Mouse (Mus musculus) neural tube, embryonic 15.5 days (tissue): ENCODE data around the gene Ltb4r1. TPM values are rescaled to one million over a fixed set of nuclear protein-coding genes. Genes with fewer than 3 reads are reported as not detected.

Experiments
- ATAC-seq: fragments of 200-750 bp; cut with Nextera tagmentation; 2 replicates; pipeline ENCODE4 v1.8.0; 2017; ENCODE audit warnings: mild to moderate bottlenecking, moderate TSS enrichment, moderate library complexity; ENCODE audit not compliant: low FRiP score
- H3K27ac ChIP-seq: fragments of 300-500 bp; sonication (generic); replicated peaks from 2 replicates; pipeline ENCODE4 v1.5.1; 2015; ENCODE audit warnings: mild to moderate bottlenecking, inconsistent platforms
- H3K27me3 ChIP-seq: fragments of 300-500 bp; sonication (generic); replicated peaks from 2 replicates; pipeline ENCODE4 v1.6.1; 2015; ENCODE audit warnings: inconsistent platforms
- H3K36me3 ChIP-seq: fragments of 300-500 bp; sonication (generic); 2 replicates; pipeline ENCODE4 v1.6.1; 2015; ENCODE audit warnings: inconsistent platforms
- H3K4me1 ChIP-seq: fragments of 300-500 bp; sonication (generic); 2 replicates; pipeline ENCODE4 v1.6.1; 2015; ENCODE audit warnings: inconsistent platforms
- H3K4me2 ChIP-seq: fragments of 300-500 bp; sonication (generic); 2 replicates; pipeline ENCODE4 v1.6.1; 2015; ENCODE audit warnings: inconsistent platforms, mild to moderate bottlenecking, moderate library complexity
- H3K4me3 ChIP-seq: fragments of 300-500 bp; sonication (generic); replicated peaks from 2 replicates; pipeline ENCODE4 v1.5.1; 2015; ENCODE audit warnings: mild to moderate bottlenecking, inconsistent platforms
- H3K9ac ChIP-seq: fragments of 300-500 bp; sonication (generic); replicated peaks from 2 replicates; pipeline ENCODE4 v1.6.1; 2015; ENCODE audit warnings: mild to moderate bottlenecking, inconsistent platforms
- H3K9me3 ChIP-seq: fragments of 300-500 bp; sonication (generic); replicated peaks from 2 replicates; pipeline ENCODE4 v1.6.1; 2016; ENCODE audit warnings: inconsistent platforms
- WGBS: fragments of 180-500 bp; shearing (Covaris S2); methylation state at CpG from one replicate; pipeline ENCODE4 v1.1.7; 2015; ENCODE audit warnings: mixed read lengths; 5-methylcytosine and 5-hydroxymethylcytosine counted together
- polyA plus RNA-seq: library from polyadenylated mRNA; unstranded; fragments of >200 nt; fragmentation: Nextera tagmentation; extraction: Ambion mirVana; gene quantifications from 2 replicates; pipeline ENCODE4 v1.2.1, GENCODE M21; 2015

Ltb4r1 gene
- polyA plus RNA-seq, 1 experiment from 2014 or later = 0.42 TPM

- no peak for ATAC-seq
- Histone ChIP-seq H3K9ac (no peak overlapping the region), H3K27ac (no peak overlapping the region), H3K27me3 (0 out of 2 replicates have a peak, but pooled peaks cover 6% of the 10 kb centered on the region), H3K4me2 (no peak overlapping the region), H3K4me1 (no peaks in the 10 kb centered on the region), H3K4me3 (no peak overlapping the region), H3K36me3 (no peaks in the 10 kb centered on the region), H3K9me3 (no peaks in the 10 kb centered on the region)
- 72% methylated on average over 8 of the region's 8 CpGs for WGBS
These were observed 37.7 kb upstream of the Ltb4r1 start for GRCm38 (mm10) chr14:55727889-55728685.

- 68% methylated on average over 7 of the region's 7 CpGs for WGBS
- H3K9ac ChIP-seq = no peak overlapping the region
- H3K27me3 ChIP-seq = 0 out of 2 replicates have a peak, but pooled peaks cover 6% of the 10 kb centered on the region
- no peak overlapping the region for H3K4me2 ChIP-seq
- no peaks in the 10 kb centered on the region for H3K4me1 ChIP-seq
- H3K9me3 ChIP-seq = no peaks in the 10 kb centered on the region
- peak overlapping the region; percentile 57 for H3K27ac ChIP-seq
- ATAC-seq = peak; percentile 31; the same call in 1 of the 2 replicates
- no peaks in the 10 kb centered on the region for H3K36me3 ChIP-seq
- H3K4me3 ChIP-seq = no peak overlapping the region
These were observed 35.6 kb upstream of the Ltb4r1 start for GRCm38 (mm10) chr14:55730116-55730515.

GRCm38 (mm10) chr14:55730531-55731032, 35.2 kb upstream of the Ltb4r1 start:
- Histone ChIP-seq H3K27ac (peak overlapping the region; percentile 67), H3K27me3 (0 out of 2 replicates have a peak, but pooled peaks cover 6% of the 10 kb centered on the region), H3K4me2 (no peak overlapping the region), H3K9me3 (no peaks in the 10 kb centered on the region), H3K36me3 (no peaks in the 10 kb centered on the region), H3K4me3 (no peak overlapping the region), H3K9ac (no peak overlapping the region), H3K4me1 (no peaks in the 10 kb centered on the region)
- WGBS = 75% methylated on average over 7 of the region's 7 CpGs
- ATAC-seq = peak; percentile 75; the same call in 1 of the 2 replicates

- Histone ChIP-seq H3K36me3 (peaks cover 13% of the 10 kb centered on the region), H3K4me2 (no peak overlapping the region), H3K9me3 (no peaks in the 10 kb centered on the region), H3K4me1 (no peaks in the 10 kb centered on the region), H3K9ac (no peak overlapping the region), H3K27me3 (0 out of 2 replicates have a peak, but pooled peaks cover 6% of the 10 kb centered on the region), H3K4me3 (no peak overlapping the region), H3K27ac (no peak overlapping the region)
- no peak for ATAC-seq
- WGBS = 79% methylated on average over 10 of the region's 10 CpGs
These were observed 31.9 kb upstream of the Ltb4r1 start for GRCm38 (mm10) chr14:55733889-55734288.

GRCm38 (mm10) chr14:55734869-55735268, 30.9 kb upstream of the Ltb4r1 start:
- Histone ChIP-seq H3K36me3 (peaks cover 22% of the 10 kb centered on the region), H3K27ac (no peak overlapping the region), H3K4me1 (no peaks in the 10 kb centered on the region), H3K4me3 (no peak overlapping the region), H3K9ac (no peak overlapping the region), H3K4me2 (no peak overlapping the region), H3K9me3 (no peaks in the 10 kb centered on the region), H3K27me3 (0 out of 2 replicates have a peak, but pooled peaks cover 3% of the 10 kb centered on the region)
- no peak for ATAC-seq
- 82% methylated on average over 7 of the region's 7 CpGs for WGBS

DNA sequence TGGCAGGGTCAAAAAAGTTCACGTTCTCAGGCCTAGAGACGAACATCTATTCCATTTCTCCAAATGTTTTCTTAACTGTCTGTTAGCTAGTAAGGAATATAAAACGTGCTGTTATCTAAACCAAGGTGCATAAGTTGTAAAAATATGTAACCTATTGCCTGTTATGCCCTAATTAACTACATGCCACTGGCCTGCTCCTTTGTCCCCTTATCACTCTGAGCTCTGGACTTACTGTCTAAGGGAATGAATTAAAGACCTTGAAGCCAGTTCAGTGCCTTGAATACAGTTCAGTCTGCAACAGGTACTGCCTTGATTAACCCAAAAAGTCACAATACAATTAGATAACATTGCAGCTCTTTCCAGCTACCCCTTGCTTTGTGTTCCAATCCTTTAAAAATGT, 30.4 kb upstream of the Ltb4r1 start:
- no peak overlapping the region for H3K4me3 ChIP-seq
- no peak overlapping the region for H3K4me2 ChIP-seq
- 75% methylated on average over 3 of the region's 3 CpGs for WGBS
- no peaks in the 10 kb centered on the region for H3K9me3 ChIP-seq
- no peak overlapping the region for H3K9ac ChIP-seq
- H3K4me1 ChIP-seq = no peaks in the 10 kb centered on the region
- ATAC-seq = no peak
- peaks cover 27% of the 10 kb centered on the region for H3K36me3 ChIP-seq
- H3K27ac ChIP-seq = no peak overlapping the region
- H3K27me3 ChIP-seq = 0 out of 2 replicates have a peak, but pooled peaks cover 3% of the 10 kb centered on the region

DNA sequence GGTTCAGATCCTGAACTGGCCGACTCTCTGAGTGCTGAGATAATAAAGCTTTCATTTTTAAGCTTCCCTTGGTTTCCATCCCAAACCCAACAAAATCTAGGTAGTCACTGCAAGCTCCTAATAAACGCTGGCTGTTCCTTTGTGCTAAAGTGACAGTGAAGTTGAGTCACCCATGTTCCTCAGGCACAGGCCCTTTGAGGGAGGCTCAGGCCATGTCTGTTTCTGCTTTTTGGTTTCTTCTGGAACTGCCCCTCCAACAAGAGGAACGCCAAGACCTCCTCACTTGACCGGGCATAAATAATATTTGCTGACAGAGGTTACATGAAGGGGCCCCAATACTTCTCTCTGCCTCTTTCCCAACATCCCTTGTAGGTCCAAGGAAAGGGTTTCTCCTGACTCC, 30.0 kb upstream of the Ltb4r1 start:
- Histone ChIP-seq H3K27me3 (0 out of 2 replicates have a peak, but pooled peaks cover 3% of the 10 kb centered on the region), H3K9ac (no peak overlapping the region), H3K9me3 (no peaks in the 10 kb centered on the region), H3K4me2 (no peak overlapping the region), H3K4me1 (no peaks in the 10 kb centered on the region), H3K27ac (no peak overlapping the region), H3K4me3 (no peak overlapping the region), H3K36me3 (peaks cover 31% of the 10 kb centered on the region)
- 81% methylated on average over 4 of the region's 4 CpGs for WGBS
- no peak for ATAC-seq

- WGBS = 91% methylated on average over 9 of the region's 9 CpGs
- 0 out of 2 replicates have a peak, but pooled peaks cover 3% of the 10 kb centered on the region for H3K27me3 ChIP-seq
- no peaks in the 10 kb centered on the region for H3K9me3 ChIP-seq
These were observed 28.6 kb upstream of the Ltb4r1 start for GRCm38 (mm10) chr14:55737086-55737687.

DNA sequence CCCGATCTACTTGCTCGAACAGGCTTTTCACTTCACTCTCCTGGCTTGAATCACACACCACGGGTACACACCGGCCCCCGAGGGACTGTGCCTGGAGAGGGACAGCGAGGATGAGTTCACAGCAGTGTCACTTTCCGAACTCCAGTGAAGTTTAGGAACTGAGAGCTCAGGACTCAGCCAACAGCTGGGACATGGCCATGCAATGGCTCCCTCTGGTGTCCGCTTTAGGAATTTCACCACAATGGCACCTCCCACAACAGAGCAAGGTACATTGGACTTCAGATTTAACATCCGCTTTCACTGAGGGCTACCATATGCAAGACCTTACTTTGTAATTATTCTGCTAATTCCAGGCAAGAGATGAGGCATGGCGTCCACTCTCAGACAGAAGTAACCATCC, 22.1 kb upstream of the Ltb4r1 start:
- Histone ChIP-seq H3K36me3 (peaks cover 24% of the 10 kb centered on the region), H3K27ac (no peak overlapping the region), H3K4me1 (peaks cover 43% of the 10 kb centered on the region), H3K4me2 (peak overlapping the region; percentile 95), H3K4me3 (peak overlapping the region; percentile 9; the same call in 1 of the 2 replicates), H3K9ac (0 out of 2 replicates have a peak overlapping the region, but pooled peaks have one; percentile 24), H3K9me3 (no peaks in the 10 kb centered on the region), H3K27me3 (no peaks in the 10 kb centered on the region)
- whole genome bisulfite sequencing = 23% methylated on average over 10 of the region's 10 CpGs
- ATAC-seq = peak; percentile 59

More at GRCm38 (mm10) chr14:55737086-55737687, 28.6 kb upstream of the Ltb4r1 start:
- Histone ChIP-seq H3K9ac (no peak overlapping the region), H3K4me2 (no peak overlapping the region), H3K27ac (no peak overlapping the region), H3K4me3 (no peak overlapping the region), H3K36me3 (peaks cover 35% of the 10 kb centered on the region), H3K4me1 (no peaks in the 10 kb centered on the region)
- no peak for ATAC-seq

DNA sequence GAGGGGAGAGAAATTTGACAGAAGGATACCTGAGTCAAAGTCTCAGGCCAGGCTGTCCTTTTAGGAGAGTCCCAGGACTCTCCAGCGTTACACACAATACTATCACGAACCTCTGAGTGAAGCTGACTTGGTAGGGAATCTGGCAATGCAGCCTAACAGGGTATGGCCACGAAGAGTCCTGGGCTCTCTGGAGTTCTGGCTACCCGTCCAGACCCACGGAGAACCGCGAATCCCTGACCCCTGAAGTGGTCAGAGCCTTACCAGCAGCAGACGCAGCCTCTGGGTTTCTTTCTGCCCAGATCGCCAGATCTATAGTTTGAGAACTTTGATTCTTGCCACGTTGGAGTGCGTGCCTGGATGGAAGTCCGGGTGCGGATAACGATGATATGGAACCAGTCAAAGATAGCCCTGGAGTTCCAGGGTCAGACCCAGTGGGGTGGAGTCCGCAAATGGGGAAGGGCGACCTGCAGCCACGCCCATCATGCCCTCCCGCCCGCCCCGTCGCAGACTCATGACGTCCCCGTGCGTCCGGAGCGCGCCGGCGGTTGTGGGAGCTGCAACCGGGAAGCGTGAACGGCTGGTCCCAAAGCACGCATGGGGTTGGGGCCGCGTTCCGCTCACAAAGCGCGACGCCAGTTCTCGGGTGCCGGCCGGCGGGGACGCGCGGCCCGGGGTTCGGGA, 20.4 kb upstream of the Ltb4r1 start, which contains the start of the genes Dhrs1 and Nop9:
TSS of gene Dhrs1 (minus strand) at position 511 of the 681 bp plus-strand sequence.
TSS of gene Nop9 (plus strand) at position 514 of the 681 bp plus-strand sequence.
- no peaks in the 10 kb centered on the region for H3K9me3 ChIP-seq
- H3K27ac ChIP-seq = peak within 1 kb of the TSS; percentile 56; the same call in 1 of the 2 replicates
- no peaks in the 10 kb centered on the region for H3K27me3 ChIP-seq
- H3K4me2 ChIP-seq = peak within 1 kb of the TSS; percentile 95
- peak; percentile 84 for ATAC-seq
- peaks cover 19% of the 10 kb centered on the region for H3K36me3 ChIP-seq
- H3K4me1 ChIP-seq = peaks cover 43% of the 10 kb centered on the region
- peak within 1 kb of the TSS; percentile 88 for H3K4me3 ChIP-seq
- H3K9ac ChIP-seq = peak within 1 kb of the TSS; percentile 77
- 1% methylated on average over 48 of the region's 48 CpGs for WGBS

- H3K4me2 ChIP-seq = peak overlapping the region; percentile 95
- H3K27me3 ChIP-seq = no peaks in the 10 kb centered on the region
- H3K9me3 ChIP-seq = no peaks in the 10 kb centered on the region
- ATAC-seq = no peak; the same call in 1 of the 2 replicates
- H3K4me3 ChIP-seq = peak overlapping the region; percentile 88
- under 1% methylated on average over 31 of the region's 31 CpGs for WGBS
- H3K4me1 ChIP-seq = peaks cover 43% of the 10 kb centered on the region
- peak overlapping the region; percentile 77 for H3K9ac ChIP-seq
- peak overlapping the region; percentile 56; the same call in 1 of the 2 replicates for H3K27ac ChIP-seq
- H3K36me3 ChIP-seq = peaks cover 19% of the 10 kb centered on the region
These were observed 19.9 kb upstream of the Ltb4r1 start for GRCm38 (mm10) chr14:55745861-55746237.
